Mouse (Mus musculus) megakaryocyte, embryonic 14.5 days (primary cell): ENCODE measurements around the gene Dph5.

Experiments used
- FLI1 ChIP-seq: IDR thresholded peaks from 2 replicates; pipeline ENCODE4 v1.6.1; 2012; ENCODE audit warnings: low read length, inconsistent platforms, mixed read lengths
- GATA1 ChIP-seq: IDR thresholded peaks from 3 replicates; pipeline ENCODE4 v1.6.1; 2012; ENCODE audit warnings: mixed read lengths, low read length, inconsistent platforms, borderline replicate concordance

DNA sequence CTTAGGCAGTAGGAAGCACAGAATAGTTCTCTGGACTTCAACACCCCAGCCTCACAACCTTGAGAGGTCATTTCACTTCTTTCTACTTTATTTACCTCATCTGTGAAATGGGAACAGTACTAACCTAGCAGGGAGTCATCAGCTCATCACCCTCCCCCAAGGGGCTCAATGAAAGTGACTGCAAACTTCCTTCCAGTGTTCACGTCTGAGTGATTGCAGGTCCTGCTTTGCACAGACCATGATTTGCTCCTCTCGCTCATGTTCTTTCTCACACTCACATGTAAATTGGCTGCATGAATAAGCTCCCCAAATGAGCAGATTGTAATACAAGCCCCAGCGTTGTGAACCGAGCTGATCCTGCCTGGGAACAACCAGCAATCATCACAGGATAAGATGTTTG is 36.7 kb upstream of the Dph5 start:
- no peak for TF ChIP-seq GATA1
- no peak for TF ChIP-seq FLI1
